Mouse (Mus musculus) hindbrain, postnatal 0 days (tissue): ENCODE measurements at regions not wholly inside any gene's neighbourhood (a gene's known extent, or its start where the extent isn't known, plus 50 kb on each side); places are given as distances from the start of the nearest gene placed in this dataset.

ENCODE experiments used
- ATAC-seq: fragments of 200-750 bp; cut with Nextera tagmentation; 2 replicates; pipeline ENCODE4 v1.8.0; 2017; ENCODE audit warnings: mild to moderate bottlenecking, moderate TSS enrichment, moderate library complexity
- DNase-seq: peaks from one replicate; pipeline ENCODE4 v3.0.0-alpha.2; 2015; ENCODE audit warnings: low spot score
- H3K27ac ChIP-seq: fragments of 300-500 bp; sonication (generic); 2 replicates; pipeline ENCODE4 v1.5.1; 2014; ENCODE audit warnings: mild to moderate bottlenecking
- H3K27me3 ChIP-seq: fragments of 300-500 bp; sonication (generic); 2 replicates; pipeline ENCODE4 v1.6.1; 2014; ENCODE audit warnings: low read length, mixed read lengths; ENCODE audit not compliant: insufficient read depth
- H3K36me3 ChIP-seq: fragments of 300-500 bp; sonication (generic); 2 replicates; pipeline ENCODE4 v1.6.1; 2014; ENCODE audit warnings: low read length, mixed read lengths; ENCODE audit not compliant: insufficient read depth
- H3K4me1 ChIP-seq: fragments of 300-500 bp; sonication (generic); 2 replicates; pipeline ENCODE4 v1.6.1; 2014; ENCODE audit warnings: antibody characterized with exemption, low read length, mixed read lengths; ENCODE audit not compliant: insufficient read depth
- H3K4me2 ChIP-seq: fragments of 300-500 bp; sonication (generic); 2 replicates; pipeline ENCODE4 v1.6.1; 2014; ENCODE audit warnings: low read depth, mild to moderate bottlenecking, low read length, moderate library complexity, mixed read lengths
- H3K4me3 ChIP-seq: fragments of 300-500 bp; sonication (generic); 2 replicates; pipeline ENCODE4 v1.5.1; 2014; ENCODE audit warnings: low read length
- H3K9ac ChIP-seq: fragments of 300-500 bp; sonication (generic); replicated peaks from 2 replicates; pipeline ENCODE4 v1.6.1; 2014; ENCODE audit warnings: mild to moderate bottlenecking, low read length, moderate library complexity, mixed read lengths
- H3K9me3 ChIP-seq: fragments of 300-500 bp; sonication (generic); 2 replicates; pipeline ENCODE4 v1.6.1; 2016; ENCODE audit warnings: low read length, mixed read lengths
- CTCF ChIP-seq: IDR thresholded peaks from 2 replicates; pipeline ENCODE4 v1.5.1; 2016; ENCODE audit warnings: antibody characterized with exemption, control low read depth, low read depth
- WGBS: fragments of 180-500 bp; shearing (Covaris S2); extraction: QIAGEN DNeasy Blood & Tissue Kit; methylation state at CpG from one replicate; pipeline ENCODE4 v1.1.7; 2014; 5-methylcytosine and 5-hydroxymethylcytosine counted together

- H3K4me1 ChIP-seq = no peaks in the 10 kb centered on the region
- WGBS = 55% methylated on average over 17 of the region's 17 CpGs
- no peak for DNase-seq
- no peak overlapping the region for H3K4me2 ChIP-seq
- no peaks in the 10 kb centered on the region for H3K9me3 ChIP-seq
- H3K27ac ChIP-seq = no peak overlapping the region
- no peak overlapping the region for H3K9ac ChIP-seq
- H3K36me3 ChIP-seq = no peaks in the 10 kb centered on the region
- no peak overlapping the region for H3K4me3 ChIP-seq
- no peaks in the 10 kb centered on the region for H3K27me3 ChIP-seq
- no peak for TF ChIP-seq CTCF
- peak; percentile 38; the same call in 1 of the 2 replicates for ATAC-seq
Measured at GRCm38 (mm10) chr19:56039091-56040004, 247.6 kb upstream of the Habp2 start.

DNA sequence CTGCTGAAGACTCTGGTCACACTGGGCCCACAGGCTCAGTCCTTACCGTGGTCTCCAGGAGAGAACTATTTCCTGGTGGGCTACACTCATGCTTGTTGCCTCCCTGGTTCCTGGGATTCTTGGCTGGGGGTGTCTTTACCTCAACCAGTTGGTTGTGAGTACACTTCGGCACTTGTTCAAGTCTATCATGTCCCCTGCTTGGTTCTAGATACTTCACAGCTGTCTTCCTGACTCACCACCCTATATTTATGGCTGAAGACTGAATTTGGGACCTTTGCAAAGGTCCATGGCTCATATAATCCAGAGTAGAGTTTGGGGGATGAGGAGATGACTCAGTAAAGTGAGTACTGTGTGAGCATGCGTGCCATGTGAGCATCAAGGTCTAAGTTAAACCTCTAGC is 245.0 kb upstream of the Habp2 start:
- Histone ChIP-seq H3K4me1 (no peaks in the 10 kb centered on the region), H3K36me3 (no peaks in the 10 kb centered on the region), H3K9me3 (no peaks in the 10 kb centered on the region), H3K27ac (no peak overlapping the region), H3K4me3 (no peak overlapping the region), H3K9ac (no peak overlapping the region), H3K27me3 (no peaks in the 10 kb centered on the region), H3K4me2 (no peak overlapping the region)
- ATAC-seq = no peak
- 92% methylated on average over 3 of the region's 3 CpGs for WGBS
- DNase-seq = no peak
- no peak for TF ChIP-seq CTCF

GRCm38 (mm10) chr19:56046784-56047390 is 240.1 kb upstream of the Habp2 start:
- Histone ChIP-seq H3K36me3 (no peaks in the 10 kb centered on the region), H3K4me2 (no peak overlapping the region), H3K4me3 (no peak overlapping the region), H3K27me3 (no peaks in the 10 kb centered on the region), H3K27ac (no peak overlapping the region), H3K9me3 (no peaks in the 10 kb centered on the region), H3K9ac (no peak overlapping the region), H3K4me1 (no peaks in the 10 kb centered on the region)
- WGBS = 68% methylated on average over 16 of the region's 16 CpGs
- TF ChIP-seq CTCF = no peak
- no peak for ATAC-seq
- no peak for DNase-seq

DNA sequence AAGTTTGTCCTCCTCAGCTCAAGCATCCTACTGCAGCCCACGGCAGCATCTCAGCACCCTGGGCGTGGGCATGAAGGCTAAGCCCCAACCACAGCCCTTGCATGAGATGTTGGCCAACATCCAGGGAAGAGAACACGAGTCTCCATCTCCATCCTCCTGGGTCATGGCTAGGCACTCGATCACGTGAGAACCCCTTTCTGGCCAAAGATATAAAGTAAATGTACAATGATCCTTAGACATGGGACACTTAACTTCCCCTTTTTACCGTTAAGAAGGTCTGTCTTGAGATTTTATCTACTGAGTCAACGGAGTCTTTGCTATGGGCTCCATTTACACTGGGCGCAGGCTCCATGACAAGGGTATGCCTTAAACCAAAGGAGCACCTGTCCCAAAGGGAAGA is 232.8 kb upstream of the Habp2 start:
- WGBS = 92% methylated on average over 8 of the region's 8 CpGs
- ATAC-seq (no peak), DNase-seq (no peak)
- TF ChIP-seq CTCF = no peak
- Histone ChIP-seq H3K36me3 (no peaks in the 10 kb centered on the region), H3K4me1 (no peaks in the 10 kb centered on the region), H3K9me3 (no peaks in the 10 kb centered on the region), H3K4me3 (no peak overlapping the region), H3K27ac (no peak overlapping the region), H3K9ac (no peak overlapping the region), H3K4me2 (no peak overlapping the region), H3K27me3 (no peaks in the 10 kb centered on the region)

DNA sequence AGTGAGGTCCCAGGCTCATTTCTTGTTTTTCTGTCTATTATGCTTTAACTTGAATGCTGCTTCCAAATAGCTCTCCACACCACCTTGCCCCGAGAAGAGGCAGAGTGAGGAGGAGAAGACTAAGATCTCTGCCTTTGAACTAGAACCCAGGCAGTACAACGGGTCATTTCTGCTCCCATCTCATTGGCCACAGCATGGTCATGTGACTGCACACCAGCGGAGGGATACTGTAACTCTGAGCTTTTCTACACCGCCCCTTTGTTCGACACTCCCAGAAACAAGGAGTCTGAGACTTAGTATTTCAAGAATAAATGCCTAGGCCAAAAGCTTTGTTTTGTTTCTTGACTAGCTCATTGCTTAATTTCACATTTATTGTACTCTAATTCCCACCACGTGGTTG is 230.5 kb upstream of the Habp2 start:
- no peak overlapping the region for H3K9ac ChIP-seq
- H3K4me1 ChIP-seq = no peaks in the 10 kb centered on the region
- ATAC-seq (no peak), DNase-seq (no peak)
- H3K4me3 ChIP-seq = no peak overlapping the region
- H3K4me2 ChIP-seq = no peak overlapping the region
- no peaks in the 10 kb centered on the region for H3K36me3 ChIP-seq
- no peak overlapping the region for H3K27ac ChIP-seq
- TF ChIP-seq CTCF = no peak
- H3K27me3 ChIP-seq = no peaks in the 10 kb centered on the region
- no peaks in the 10 kb centered on the region for H3K9me3 ChIP-seq
- WGBS = 89% methylated on average over 6 of the region's 6 CpGs

DNA sequence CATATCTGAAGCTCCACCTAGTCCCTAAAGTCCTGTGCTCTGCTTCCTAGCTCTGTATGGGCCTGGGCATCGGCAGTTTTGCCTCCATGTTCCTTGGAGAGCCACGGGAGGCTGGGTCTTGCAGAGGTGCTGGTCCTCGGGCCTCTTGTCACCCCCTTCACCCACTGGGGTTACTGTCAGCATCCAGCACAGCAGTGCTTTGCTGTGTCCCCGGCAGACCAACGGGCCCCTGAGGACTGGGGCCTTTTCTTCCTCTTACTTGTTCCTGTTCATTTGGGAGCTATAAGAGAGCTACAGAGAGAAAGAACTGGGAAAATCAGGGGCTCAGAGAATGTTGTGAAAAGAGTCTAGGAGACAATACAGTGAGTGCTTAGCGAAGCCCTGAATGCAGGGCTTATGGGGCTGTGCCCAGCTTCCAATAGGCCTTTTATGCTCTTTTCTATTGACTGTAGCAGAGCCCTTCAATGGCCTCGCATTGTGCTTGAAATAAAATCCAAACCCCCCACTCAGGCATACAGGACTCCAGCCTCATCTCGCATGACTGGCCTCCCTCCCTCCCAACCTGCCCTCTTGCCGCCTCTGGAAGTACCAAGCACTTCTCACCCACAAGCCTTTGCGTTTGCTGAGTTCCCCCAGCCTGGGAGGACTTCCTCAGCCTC is 224.9 kb upstream of the Habp2 start:
- ATAC-seq (peak; percentile 89), DNase-seq (peak; percentile 58)
- Histone ChIP-seq H3K9ac (no peak overlapping the region), H3K4me1 (peaks cover 4% of the 10 kb centered on the region; the same call in 1 of the 2 replicates), H3K36me3 (no peaks in the 10 kb centered on the region), H3K4me3 (no peak overlapping the region), H3K27me3 (0 out of 2 replicates have a peak, but pooled peaks cover 3% of the 10 kb centered on the region), H3K4me2 (no peak overlapping the region), H3K9me3 (no peaks in the 10 kb centered on the region), H3K27ac (peak overlapping the region; percentile 76; the same call in 1 of the 2 replicates)
- TF ChIP-seq CTCF = no peak
- WGBS = 16% methylated on average over 10 of the region's 10 CpGs
